Mouse (Mus musculus): ENCODE data around the gene Prr32. TPM values are rescaled to one million over a fixed set of nuclear protein-coding genes. Genes with fewer than 3 reads are reported as not detected.

The Prr32 gene
- total RNA-seq (2021): not detected
- long read RNA-seq, experiment 1: 0 reads
- long read RNA-seq, experiment 2: 0 reads

GRCm38 (mm10) chrX:45090604-45091003 lies at the start of gene Prr32:
TSS of gene Prr32 (plus strand) at chrX:45090904.
- intact Hi-C loops (cut with DNase I): no loop called here
- Histone ChIP-seq H3K27ac (no peak within 1 kb of the TSS), H3K4me3 (no peak within 1 kb of the TSS)
- DNase-seq: no peak
- TF ChIP-seq CTCF (IDR thresholded peaks at IDR 0.05): no peak

Data from gastrocnemius, adult 2 months (tissue).